Mouse (Mus musculus) megakaryocyte-erythroid progenitor cell, adult 5-6 weeks (primary cell): ENCODE results near the gene Ncbp1. TPM values are rescaled to one million over a fixed set of nuclear protein-coding genes. Genes with fewer than 3 reads are reported as not detected.

Experiments
- ATAC-seq: replicated peaks from 2 replicates; pipeline ENCODE4 v1.8.0; 2016; ENCODE audit warnings: mild to moderate bottlenecking, inconsistent platforms; ENCODE audit not compliant: severe bottlenecking, poor library complexity, low FRiP score, low TSS enrichment
- total RNA-seq, 2 experiments: library from RNA; stranded (forward) in 1 of 2; stranded (reverse) in 1 of 2; fragments of 200-1000, 215-1000 nt in 1 of 2; fragments of >200 nt in 1 of 2; fragmentation: Nextera tagmentation in 1 of 2; gene quantifications; 2 replicates each; pipeline ENCODE4 v1.2.3; 2014 to 2017

The Ncbp1 gene
- total RNA-seq, 2 experiments from 2014 or later = 88.8 to 108 TPM

GRCm38 (mm10) chr4:46195781-46196487 lies 57.5 kb downstream of the Ncbp1 start, which contains the start of gene Xpa:
TSS of gene Xpa (minus strand) at chr4:46196311.
- ATAC-seq = peak; percentile 95

GRCm38 (mm10) chr4:46196513-46196912 lies 58.1 kb downstream of the Ncbp1 start:
- ATAC-seq = peak; percentile 23; the same call in 1 of the 2 replicates

GRCm38 (mm10) chr4:46198064-46198463 lies 59.7 kb downstream of the Ncbp1 start:
- no peak for ATAC-seq

GRCm38 (mm10) chr4:46201834-46202561 lies 63.6 kb downstream of the Ncbp1 start:
- ATAC-seq = peak; percentile 75

GRCm38 (mm10) chr4:46202562-46203126 lies 64.2 kb downstream of the Ncbp1 start:
- ATAC-seq = no peak

GRCm38 (mm10) chr4:46221090-46221489 lies 82.7 kb downstream of the Ncbp1 start:
- ATAC-seq = no peak

Other genes starting within 250 kb of the Ncbp1 start
- 0.96 TPM in 1 of 2 replicates, not detected in the other for gene Ccdc180, start 248.3 kb upstream of the Ncbp1 start, total RNA-seq (2014; fragmentation: Nextera tagmentation)
- gene Ccdc180, start 248.3 kb upstream of the Ncbp1 start, total RNA-seq (2017) = not detected in 2 replicates
- gene Tdrd7, start 173.3 kb upstream of the Ncbp1 start, total RNA-seq (2014; fragmentation: Nextera tagmentation) = 9.0 and 16.6 TPM in 2 replicates
- gene Tdrd7, start 173.3 kb upstream of the Ncbp1 start, total RNA-seq (2017) = 7.7 and 10.3 TPM in 2 replicates
- gene Tmod1, start 99.7 kb upstream of the Ncbp1 start, total RNA-seq (2014; fragmentation: Nextera tagmentation) = 0.39 and 0.40 TPM in 2 replicates
- gene Tmod1, start 99.7 kb upstream of the Ncbp1 start, total RNA-seq (2017) = 1.3 TPM in 1 of 2 replicates, not detected in the other
- 27.6 and 33.4 TPM in 2 replicates for gene Tstd2, start 81 bp downstream of the Ncbp1 start, total RNA-seq (2014; fragmentation: Nextera tagmentation)
- gene Tstd2, start 81 bp downstream of the Ncbp1 start, total RNA-seq (2017) = 39.8 and 41.0 TPM in 2 replicates
- 11.1 and 26.6 TPM in 2 replicates for gene Xpa, start 57.7 kb downstream of the Ncbp1 start, total RNA-seq (2014; fragmentation: Nextera tagmentation)
- gene Xpa, start 57.7 kb downstream of the Ncbp1 start, total RNA-seq (2017) = 32.6 and 60.5 TPM in 2 replicates
- gene Foxe1, start 205.0 kb downstream of the Ncbp1 start, total RNA-seq (2014; fragmentation: Nextera tagmentation) = not detected in 2 replicates
- 0.23 TPM in 1 of 2 replicates, not detected in the other for gene Foxe1, start 205.0 kb downstream of the Ncbp1 start, total RNA-seq (2017)